Mouse (Mus musculus) ES-E14 (cell line): Measurements from ENCODE around the gene Nos3.

Source experiments
- HCFC1 ChIP-seq: IDR thresholded peaks from 2 replicates; pipeline ENCODE4 v1.6.1; 2012; ENCODE audit warnings: low read length, inconsistent platforms, borderline replicate concordance; ENCODE audit not compliant: insufficient read depth
- MAFK ChIP-seq: IDR thresholded peaks from 2 replicates; pipeline ENCODE4 v1.6.1; 2014; ENCODE audit warnings: mild to moderate bottlenecking, low read depth, low read length, inconsistent platforms; ENCODE audit not compliant: insufficient read depth
- ZC3H11A ChIP-seq: IDR thresholded peaks from 2 replicates; pipeline ENCODE4 v1.6.1; 2012; ENCODE audit warnings: low read depth, mild to moderate bottlenecking, inconsistent platforms, low read length, borderline replicate concordance
- ZNF384 ChIP-seq: IDR thresholded peaks from 2 replicates; pipeline ENCODE4 v1.6.1; 2012; ENCODE audit warnings: low read depth, low read length, inconsistent platforms

DNA sequence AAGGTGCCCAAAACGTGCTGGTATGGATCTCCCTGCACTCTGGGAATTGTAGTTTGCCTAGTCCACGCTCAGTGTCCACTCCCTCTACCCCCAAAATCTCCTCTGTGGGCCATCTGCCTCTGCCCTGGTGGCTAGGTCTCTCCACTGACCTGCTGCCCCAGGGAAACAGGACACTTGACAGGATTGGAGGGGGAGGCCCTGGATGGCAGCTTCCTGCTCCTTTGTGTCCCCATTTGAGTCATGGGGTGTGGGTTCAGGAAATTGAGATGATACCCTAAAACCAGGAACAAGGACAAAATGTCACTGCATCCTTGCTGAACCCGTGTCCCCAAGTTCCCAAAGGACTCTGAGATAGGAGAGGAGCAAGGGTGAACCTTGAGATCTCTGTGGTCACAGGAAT is 549 bp upstream of the Nos3 start:
- TF ChIP-seq MAFK (no peak), ZNF384 (no peak), ZC3H11A (no peak), HCFC1 (no peak)
